Mouse (Mus musculus) brain, embryonic 14.5 days (tissue): ENCODE results near the gene Btd.

ENCODE experiments used
- CTCF ChIP-seq: fragments of 200-500 bp; IDR thresholded peaks from 2 replicates; pipeline ENCODE4 v1.5.1; 2012; ENCODE audit warnings: inconsistent platforms, mild to moderate bottlenecking, moderate library complexity, borderline replicate concordance; ENCODE audit not compliant: insufficient read depth, insufficient read length; ENCODE audit errors: extremely low read depth
- POLR2A ChIP-seq: fragments of 200-500 bp; IDR thresholded peaks from 2 replicates; pipeline ENCODE4 v1.6.1; 2012; ENCODE audit warnings: mild to moderate bottlenecking, inconsistent platforms, borderline replicate concordance; ENCODE audit not compliant: poor library complexity, insufficient read depth, insufficient read length, severe bottlenecking; ENCODE audit errors: extremely low read depth

- no peak for TF ChIP-seq CTCF
- no peak for TF ChIP-seq POLR2A
Measured at GRCm38 (mm10) chr14:31644183-31644830, 3.5 kb downstream of the Btd start.
